Mouse (Mus musculus) lung, adult 10 weeks (tissue): ENCODE data around the gene Scgb2b19. TPM values are rescaled to one million over a fixed set of nuclear protein-coding genes. Genes with fewer than 3 reads are reported as not detected.

ENCODE experiments used
- polyA plus RNA-seq: library from polyadenylated mRNA; stranded (reverse); fragments of 350-450 nt; fragmentation: Illumina TruSeq; extraction: RNeasy Lipid Tissue Mini Kit (QIAGEN cat#74804); gene quantifications from one replicate; pipeline ENCODE4 v1.2.3, GENCODE M21; 2014; ENCODE audit warnings: low read depth, low replicate concordance; ENCODE audit not compliant: insufficient read depth

Scgb2b19 gene
- polyA plus RNA-seq, result not detected

GRCm38 (mm10) chr7:33280238-33280637, at the start of gene Scgb2b19:
Scgb2b19 (minus strand) TSS chr7:33280338.

GRCm38 (mm10) chr7:33286991-33287390, 6.9 kb upstream of the Scgb2b19 start, which contains the start of gene Scgb1b19:
Scgb1b19 (plus strand) TSS chr7:33287291.

Other genes with a start within 250 kb of the Scgb2b19 start
- not detected for gene Scgb2b17, start 223.8 kb downstream of the Scgb2b19 start, polyA plus RNA-seq
- not detected for gene Scgb1b17, start 216.9 kb downstream of the Scgb2b19 start, polyA plus RNA-seq
- gene Scgb2b18, start 106.5 kb downstream of the Scgb2b19 start, polyA plus RNA-seq, result not detected
- gene Scgb1b18, start 94.8 kb downstream of the Scgb2b19 start, polyA plus RNA-seq, result not detected
- not detected for gene Scgb1b19, start 7.0 kb upstream of the Scgb2b19 start, polyA plus RNA-seq
- gene Scgb2b20, start 86.0 kb upstream of the Scgb2b19 start, polyA plus RNA-seq, result not detected
- gene Scgb1b20, start 92.9 kb upstream of the Scgb2b19 start, polyA plus RNA-seq, result not detected
- gene Scgb2b21, start 240.1 kb upstream of the Scgb2b19 start, polyA plus RNA-seq, result not detected